Mouse (Mus musculus) brain, embryonic 14.5 days (tissue): ENCODE measurements around the gene Sebox.

Experiments used
- CTCF ChIP-seq: fragments of 200-500 bp; IDR thresholded peaks from 2 replicates; pipeline ENCODE4 v1.5.1; 2012; ENCODE audit warnings: inconsistent platforms, mild to moderate bottlenecking, moderate library complexity, borderline replicate concordance; ENCODE audit not compliant: insufficient read depth, insufficient read length; ENCODE audit errors: extremely low read depth
- POLR2A ChIP-seq: fragments of 200-500 bp; IDR thresholded peaks from 2 replicates; pipeline ENCODE4 v1.6.1; 2012; ENCODE audit warnings: mild to moderate bottlenecking, inconsistent platforms, borderline replicate concordance; ENCODE audit not compliant: poor library complexity, insufficient read depth, insufficient read length, severe bottlenecking; ENCODE audit errors: extremely low read depth

GRCm38 (mm10) chr11:78483639-78484038 lies 19.6 kb upstream of the Sebox start:
- no peak for TF ChIP-seq POLR2A
- no peak for TF ChIP-seq CTCF
